8 mouse cellular contexts compared by ENCODE assay signal in genomic region chr11:113750571-113751483, GRCm38 (mm10). TPM values are rescaled to one million over a fixed set of nuclear protein-coding genes. Genes with fewer than 3 reads are reported as not detected.
A peak's percentile ranks its signal among the peaks of the same experiment; 100 is the strongest.
DNase-seq lines count a peak whose midpoint lies in the region; ATAC-seq and TF ChIP-seq lines count a peak whose summit lies in the region.

No protein-coding gene starts in this region.

- TF ChIP-seq CTCF in C2C12 (IDR thresholded peaks at IDR 0.05; ENCODE audit: control insufficient read depth, insufficient read depth, insufficient read length), result peak; percentile 47

- DNase-seq in adrenal gland, postnatal 36 days, result peak; percentile 80 to 87
- DNase-seq in heart, adult 8-10 months (ENCODE audit: low spot score), result peak; percentile 74
- DNase-seq in kidney, adult 8-10 months, result peak; percentile 77 to 80
- DNase-seq in spleen, postnatal 14 days (ENCODE audit: low spot score in 2 of 2), result peak; percentile 64 to 73

- H3K79me3 ChIP-seq in C2C12 (ENCODE audit: low read depth), result peaks cover 18% of the 10 kb centered on the region

- under 1% methylated on average over 66 of the region's 67 CpGs for WGBS in embryonic facial prominence, embryonic 13.5 days
- under 1% methylated on average over 67 of the region's 67 CpGs for WGBS in limb, embryonic 15.5 days
- under 1% methylated on average over 62 of the region's 67 CpGs for WGBS in midbrain, embryonic 16.5 days

- H3K27me3 ChIP-seq in C2C12 (ENCODE audit: control insufficient read depth, insufficient read depth, insufficient read length), result no peaks in the 10 kb centered on the region
- H3K27me3 ChIP-seq in embryonic facial prominence, embryonic 13.5 days, result no peaks in the 10 kb centered on the region
- H3K27me3 ChIP-seq in limb, embryonic 15.5 days, result no peaks in the 10 kb centered on the region
- H3K27me3 ChIP-seq in midbrain, embryonic 16.5 days (ENCODE audit: control insufficient read depth, insufficient read depth, low read depth, low read length), result no peaks in the 10 kb centered on the region

- H3K4me2 ChIP-seq in embryonic facial prominence, embryonic 13.5 days, result peak overlapping the region; percentile 80
- peak overlapping the region; percentile 70 for H3K4me2 ChIP-seq in limb, embryonic 15.5 days
- H3K4me2 ChIP-seq in midbrain, embryonic 16.5 days (ENCODE audit: low read length), result peak overlapping the region; percentile 75

- no peaks in the 10 kb centered on the region for H3K9me3 ChIP-seq in embryonic facial prominence, embryonic 13.5 days
- H3K9me3 ChIP-seq in limb, embryonic 15.5 days, result no peaks in the 10 kb centered on the region
- H3K9me3 ChIP-seq in midbrain, embryonic 16.5 days (replicated peaks; ENCODE audit: control insufficient read depth, low read length, poor library complexity, severe bottlenecking), result no peaks in the 10 kb centered on the region

- peaks cover 55% of the 10 kb centered on the region for H3K79me2 ChIP-seq in C2C12 (ENCODE audit: control insufficient read depth, insufficient read depth)

- H3K9ac ChIP-seq in embryonic facial prominence, embryonic 13.5 days, result peak overlapping the region; percentile 95
- H3K9ac ChIP-seq in limb, embryonic 15.5 days, result peak overlapping the region; percentile 71
- peak overlapping the region; percentile 89 for H3K9ac ChIP-seq in midbrain, embryonic 16.5 days (ENCODE audit: low read depth, low read length)

- ATAC-seq in embryonic facial prominence, embryonic 13.5 days (ENCODE audit: insufficient number of reproducible peaks, insufficient read depth, low FRiP score, low TSS enrichment, low read depth), result peak; percentile 40
- peak; percentile 54 for ATAC-seq in limb, embryonic 15.5 days (ENCODE audit: insufficient number of reproducible peaks, low FRiP score, low TSS enrichment, low read depth)
- ATAC-seq in midbrain, embryonic 16.5 days, result peak; percentile 60

- H3K4me1 ChIP-seq in embryonic facial prominence, embryonic 13.5 days, result peaks cover 70% of the 10 kb centered on the region
- H3K4me1 ChIP-seq in limb, embryonic 15.5 days, result peaks cover 52% of the 10 kb centered on the region
- peaks cover 33% of the 10 kb centered on the region for H3K4me1 ChIP-seq in midbrain, embryonic 16.5 days (ENCODE audit: control insufficient read depth, insufficient read depth, low read length)

- peak overlapping the region; percentile 93 for H3ac ChIP-seq in C2C12 (ENCODE audit: control insufficient read depth, insufficient read length, low read depth)

- H3K36me3 ChIP-seq in C2C12 (ENCODE audit: control insufficient read depth, insufficient read depth), result no peaks in the 10 kb centered on the region
- peaks cover 9% of the 10 kb centered on the region for H3K36me3 ChIP-seq in embryonic facial prominence, embryonic 13.5 days
- H3K36me3 ChIP-seq in limb, embryonic 15.5 days, result 0 out of 2 replicates have a peak, but pooled peaks cover 15% of the 10 kb centered on the region
- H3K36me3 ChIP-seq in midbrain, embryonic 16.5 days (ENCODE audit: control insufficient read depth, insufficient read depth, low read length), result no peaks in the 10 kb centered on the region

- peak overlapping the region; percentile 100 for H3K27ac ChIP-seq in embryonic facial prominence, embryonic 13.5 days
- H3K27ac ChIP-seq in limb, embryonic 15.5 days, result peak overlapping the region; percentile 97
- peak overlapping the region; percentile 94 for H3K27ac ChIP-seq in midbrain, embryonic 16.5 days (ENCODE audit: low read length)

- peak overlapping the region; percentile 57 for H3K4me3 ChIP-seq in C2C12 (ENCODE audit: insufficient read depth, poor library complexity, severe bottlenecking)
- H3K4me3 ChIP-seq in embryonic facial prominence, embryonic 13.5 days, result peak overlapping the region; percentile 85
- peak overlapping the region; percentile 79 for H3K4me3 ChIP-seq in limb, embryonic 15.5 days
- H3K4me3 ChIP-seq in midbrain, embryonic 16.5 days (ENCODE audit: low read depth, low read length), result peak overlapping the region; percentile 86

TF ChIP-seq in C2C12, 6 proteins besides CTCF, POLR2A, EP300 and RAD21:
- TF ChIP-seq MAX (IDR thresholded peaks at IDR 0.05), result no peak
- no peak for TF ChIP-seq MYOD1 (IDR thresholded peaks at IDR 0.05; ENCODE audit: control insufficient read depth, insufficient read length, low read depth)
- no peak for TF ChIP-seq CEBPB (IDR thresholded peaks at IDR 0.05; ENCODE audit: low read depth)
- TF ChIP-seq MYOG (IDR thresholded peaks at IDR 0.05; ENCODE audit: control insufficient read depth, extremely low read depth, insufficient read length), result no peak
- TF ChIP-seq FOSL1 (IDR thresholded peaks at IDR 0.05; ENCODE audit: insufficient read depth, low read length, poor library complexity, severe bottlenecking), result no peak
- TF ChIP-seq USF1 (IDR thresholded peaks at IDR 0.05; ENCODE audit: low read depth), result no peak

RNA-seq across cellular contexts. Expression of gene Cdc42ep4, which starts 0.9 kb away (rescaled TPM):
- polyA plus RNA-seq in C2C12 (2012; fragmentation: generic; extraction: Trizol), result 13.0 TPM
- total RNA-seq in adrenal gland, postnatal 36 days (2021), result 100 to 1,000 TPM; 128 to 136 TPM
- polyA plus RNA-seq in embryonic facial prominence, embryonic 13.5 days (2015; fragmentation: Nextera tagmentation; extraction: Ambion mirVana), result 108 and 119 TPM in 2 replicates
- 10 to 100 TPM in 3 of 4 experiments, 1 to 10 TPM in 1; 9.7 to 16.5 (median 14.7) TPM for total RNA-seq in heart, adult 8-10 months (2022)
- polyA plus RNA-seq in limb, embryonic 15.5 days (2015; fragmentation: Nextera tagmentation; extraction: Ambion mirVana), result 70.1 and 72.4 TPM in 2 replicates
- 73.2 and 75.0 TPM in 2 replicates for polyA plus RNA-seq in midbrain, embryonic 16.5 days (2015; fragmentation: Nextera tagmentation; extraction: Ambion mirVana)

RNA-seq across cellular contexts. Expression of gene Cpsf4l, which starts 41.0 kb away (rescaled TPM):
- polyA plus RNA-seq in C2C12 (2012; fragmentation: generic; extraction: Trizol), result not detected
- total RNA-seq in adrenal gland, postnatal 36 days (2021), result under 1 TPM; 0.23 to 0.76 TPM
- 1.5 and 1.7 TPM in 2 replicates for polyA plus RNA-seq in embryonic facial prominence, embryonic 13.5 days (2015; fragmentation: Nextera tagmentation; extraction: Ambion mirVana)
- total RNA-seq in heart, adult 8-10 months (2022), result not detected
- 0.92 and 1.3 TPM in 2 replicates for polyA plus RNA-seq in limb, embryonic 15.5 days (2015; fragmentation: Nextera tagmentation; extraction: Ambion mirVana)
- 0.25 and 0.58 TPM in 2 replicates for polyA plus RNA-seq in midbrain, embryonic 16.5 days (2015; fragmentation: Nextera tagmentation; extraction: Ambion mirVana)

Comparison
In these comparisons a context has a peak if more than half of its experiments do, and no peak if none do; other contexts are left out.
1. Peak in every context shown above with its lines: DNase-seq, ATAC-seq, H3K4me3 ChIP-seq and H3K27ac ChIP-seq.